Mouse (Mus musculus) naive thymus-derived CD4-positive, alpha-beta T cell, adult 2 months (primary cell): ENCODE data around the gene Ptpra.

Experiments used
- DNase-seq: peaks from one replicate; pipeline ENCODE4 v3.0.0-alpha.2; 2011; ENCODE audit warnings: low read depth

Ptpra gene

DNA sequence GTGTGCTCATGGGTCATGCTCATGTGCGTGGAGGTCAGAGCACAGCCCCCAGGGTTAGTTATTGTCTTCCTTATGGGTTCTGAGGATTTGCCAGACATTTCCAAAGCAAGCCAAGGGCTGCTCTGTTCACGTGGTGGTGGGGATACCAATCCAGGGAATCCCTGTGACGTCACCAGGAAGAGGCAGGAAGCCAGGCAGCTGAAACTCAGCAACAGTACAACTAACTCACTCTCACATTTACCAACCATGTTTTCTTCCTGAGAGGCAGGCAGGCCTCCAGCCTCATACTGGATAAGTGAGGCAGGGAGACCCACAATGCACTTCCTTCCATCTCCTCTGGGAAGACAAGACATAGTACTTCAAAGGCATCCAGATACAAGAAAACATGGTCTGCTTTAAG, 148.3 kb downstream of the Ptpra start:
- DNase-seq, result no peak

DNA sequence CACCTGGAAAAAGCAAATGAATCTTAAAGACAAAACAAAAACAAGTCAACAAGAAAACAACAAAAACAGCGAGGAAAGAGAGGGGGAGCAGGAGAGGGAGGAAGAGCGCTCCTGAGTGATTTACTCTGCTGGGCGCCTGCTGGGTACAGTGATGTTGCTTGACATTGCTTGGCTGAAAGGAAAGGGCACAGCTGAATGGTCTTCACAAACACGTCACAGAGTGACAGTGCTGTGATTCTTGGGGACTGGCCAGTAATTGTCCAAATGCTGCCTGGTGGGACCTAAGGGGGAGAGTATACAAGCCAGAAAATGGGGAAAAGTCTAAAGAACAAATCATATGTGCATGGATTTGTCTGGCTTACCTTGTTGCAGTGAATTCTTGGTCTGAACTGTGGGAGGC, 152.1 kb downstream of the Ptpra start:
- no peak for DNase-seq
